Mouse (Mus musculus) liver, adult 2 months (tissue): ENCODE results near the gene P3h2. TPM values are rescaled to one million over a fixed set of nuclear protein-coding genes. Genes with fewer than 3 reads are reported as not detected.
A peak's percentile ranks its signal among the peaks of the same experiment; 100 is the strongest.

ENCODE experiments used
- DNase-seq: peaks from one replicate; pipeline ENCODE4 v3.0.0-alpha.2; 2011; ENCODE audit warnings: low read depth, low spot score; ENCODE audit errors: extremely low read depth
- H3K27ac ChIP-seq: fragments of 200-500 bp; replicated peaks from 2 replicates; pipeline ENCODE4 v1.5.1; 2012; ENCODE audit warnings: low read depth, mild to moderate bottlenecking, control low read depth, inconsistent platforms, low read length; ENCODE audit not compliant: insufficient read depth
- H3K27me3 ChIP-seq: fragments of 200-500 bp; 2 replicates; pipeline ENCODE4 v1.6.1; 2012; ENCODE audit warnings: mild to moderate bottlenecking, moderate library complexity, low read length, inconsistent platforms; ENCODE audit not compliant: control insufficient read depth, insufficient read depth
- H3K36me3 ChIP-seq: fragments of 200-500 bp; 2 replicates; pipeline ENCODE4 v1.6.1; 2012; ENCODE audit warnings: low read length, inconsistent platforms; ENCODE audit not compliant: control insufficient read depth, insufficient read depth
- H3K4me1 ChIP-seq: fragments of 200-500 bp; 2 replicates; pipeline ENCODE4 v1.6.1; 2011; ENCODE audit warnings: low read length; ENCODE audit not compliant: control insufficient read depth, insufficient read depth
- H3K4me3 ChIP-seq: fragments of 200-500 bp; 2 replicates; pipeline ENCODE4 v1.5.1; 2011; ENCODE audit warnings: low read depth, mild to moderate bottlenecking, control low read depth, low read length, moderate library complexity; ENCODE audit not compliant: insufficient read depth
- H3K79me2 ChIP-seq: fragments of 200-500 bp; 2 replicates; pipeline ENCODE4 v1.6.1; 2012; ENCODE audit warnings: inconsistent platforms, mild to moderate bottlenecking, low read length, moderate library complexity; ENCODE audit not compliant: control insufficient read depth, insufficient read depth
- H3K9ac ChIP-seq: fragments of 200-500 bp; 2 replicates; pipeline ENCODE4 v1.6.1; 2012; ENCODE audit warnings: low read depth, mild to moderate bottlenecking, control low read depth, inconsistent platforms, low read length
- CTCF ChIP-seq: fragments of 200-500 bp; IDR thresholded peaks from 2 replicates; pipeline ENCODE4 v1.5.1; 2011; ENCODE audit warnings: low read depth, low read length, control low read depth
- POLR2A ChIP-seq: fragments of 200-500 bp; IDR thresholded peaks from 2 replicates; pipeline ENCODE4 v1.6.1; 2011; ENCODE audit warnings: low read length, control low read depth; ENCODE audit not compliant: insufficient read depth; ENCODE audit errors: extremely low read depth
- WGBS: fragments of 180-500 bp; shearing (Covaris S2); methylation state at CpG from one replicate; pipeline ENCODE4 v1.1.7; 2018; 5-methylcytosine and 5-hydroxymethylcytosine counted together
- polyA plus RNA-seq: library from polyadenylated mRNA; depleted of rRNA; stranded (reverse); fragments of >200 nt; gene quantifications from 2 replicates; pipeline ENCODE4 v1.2.3, GENCODE M21; 2012
- total RNA-seq: library from RNA; depleted of rRNA; stranded (reverse); fragments of >200 nt; gene quantifications from 2 replicates; pipeline ENCODE4 v1.2.3, GENCODE M21; 2014

Gene P3h2
- total and polyA plus RNA-seq, 2 experiments, result 0.28 to 0.55 TPM

DNA sequence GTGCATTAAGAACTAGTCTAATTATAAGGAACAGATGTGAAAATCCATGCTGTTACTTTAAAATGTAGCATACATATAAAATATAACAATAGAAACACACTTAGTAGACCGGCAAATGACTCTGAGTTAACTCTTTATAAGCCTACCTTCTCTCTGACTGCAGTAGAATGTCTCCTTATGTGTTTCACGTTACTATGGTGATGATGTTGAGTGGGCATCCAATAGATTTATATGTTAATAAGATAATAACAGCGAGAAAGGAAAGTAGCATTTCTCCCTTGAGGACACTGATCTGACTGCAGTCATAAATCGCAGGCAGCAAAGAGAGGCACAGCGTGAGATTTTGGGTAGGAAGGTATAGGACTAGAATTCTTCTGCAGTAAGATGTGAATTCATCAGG lies 81.0 kb downstream of the P3h2 start:
- Histone ChIP-seq H3K36me3 (no peaks in the 10 kb centered on the region), H3K27ac (no peak overlapping the region), H3K4me3 (no peak overlapping the region), H3K9ac (no peak overlapping the region), H3K79me2 (no peaks in the 10 kb centered on the region), H3K4me1 (no peaks in the 10 kb centered on the region), H3K27me3 (no peaks in the 10 kb centered on the region)
- no peak for DNase-seq
- 83% methylated on average over 5 of the region's 5 CpGs for whole genome bisulfite sequencing
- TF ChIP-seq CTCF (no peak), POLR2A (no peak)

DNA sequence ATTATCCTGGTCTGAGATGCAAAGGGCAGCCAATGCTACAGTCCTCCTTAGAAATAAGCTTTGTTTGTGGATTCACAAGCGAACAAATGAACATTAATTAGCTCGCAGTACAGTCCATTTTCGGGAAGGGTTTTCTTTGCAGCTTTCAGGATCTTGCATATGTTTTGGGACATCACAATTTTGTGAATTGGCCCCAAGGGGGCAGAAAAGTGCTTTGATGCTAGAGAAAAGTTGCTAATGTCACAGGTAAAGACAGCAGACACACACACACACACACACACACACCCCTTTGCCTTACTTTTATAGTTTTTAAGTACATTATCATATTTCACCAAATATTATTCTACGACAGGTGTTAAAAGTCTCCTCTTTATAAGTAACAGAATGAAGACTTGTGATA lies 82.2 kb downstream of the P3h2 start:
- no peak overlapping the region for H3K27ac ChIP-seq
- DNase-seq, result no peak
- H3K27me3 ChIP-seq, result no peaks in the 10 kb centered on the region
- 79% methylated on average over 4 of the region's 4 CpGs for WGBS
- H3K36me3 ChIP-seq, result no peaks in the 10 kb centered on the region
- H3K4me1 ChIP-seq, result no peaks in the 10 kb centered on the region
- TF ChIP-seq POLR2A (no peak), CTCF (peak; percentile 25; the same call in 1 of the 2 replicates)
- H3K79me2 ChIP-seq, result no peaks in the 10 kb centered on the region
- no peak overlapping the region for H3K4me3 ChIP-seq
- H3K9ac ChIP-seq, result no peak overlapping the region

DNA sequence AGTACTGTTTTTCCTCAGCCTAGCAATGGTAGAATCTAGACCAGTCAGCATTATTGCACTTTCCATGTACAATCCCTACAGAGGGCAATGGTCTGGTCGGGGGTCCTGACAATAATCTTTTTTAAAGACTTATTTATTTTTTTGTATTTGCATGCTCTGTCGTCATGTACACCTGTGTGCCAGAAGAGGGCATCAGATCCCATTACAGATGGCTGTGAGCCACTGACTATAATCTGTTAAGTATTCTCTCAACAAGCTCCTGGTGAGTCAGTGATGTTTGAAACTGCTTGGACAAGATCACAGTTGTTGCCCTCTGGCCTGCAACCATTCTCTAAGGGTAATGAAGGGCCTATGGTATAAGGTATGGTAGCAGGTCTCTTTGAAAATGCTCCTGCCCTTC lies 83.8 kb downstream of the P3h2 start:
- 46% methylated on average over 2 of the region's 2 CpGs for WGBS
- no peaks in the 10 kb centered on the region for H3K4me1 ChIP-seq

DNA sequence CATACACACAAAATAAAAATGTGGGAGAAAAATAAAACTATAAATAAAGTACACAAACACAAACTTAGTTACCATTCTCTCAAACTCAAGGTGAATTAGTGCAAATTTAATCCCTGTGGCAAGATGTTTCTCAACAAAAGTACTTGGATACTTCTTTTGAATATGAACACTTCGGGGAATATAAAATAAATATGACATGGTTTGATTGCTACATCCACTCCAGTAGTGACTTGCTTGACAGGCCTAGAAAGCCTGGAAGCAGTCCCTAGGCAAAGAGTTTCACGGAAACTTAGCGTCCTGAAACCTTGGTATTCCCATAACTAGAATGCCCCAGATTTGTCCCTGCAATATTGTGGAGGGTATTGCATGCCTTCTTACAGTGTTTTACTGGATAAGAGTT lies 99.8 kb downstream of the P3h2 start:
- Histone ChIP-seq H3K4me3 (no peak overlapping the region), H3K9ac (no peak overlapping the region), H3K4me1 (no peaks in the 10 kb centered on the region), H3K36me3 (no peaks in the 10 kb centered on the region), H3K79me2 (no peaks in the 10 kb centered on the region), H3K27me3 (no peaks in the 10 kb centered on the region), H3K27ac (no peak overlapping the region)
- no peak for DNase-seq
- 89% methylated on average over 3 of the region's 3 CpGs for WGBS
- TF ChIP-seq POLR2A (no peak), CTCF (no peak)

More for the DNA sequence above, 83.8 kb downstream of the P3h2 start:
- no peak for DNase-seq
- Histone ChIP-seq H3K27me3 (no peaks in the 10 kb centered on the region), H3K36me3 (no peaks in the 10 kb centered on the region), H3K9ac (no peak overlapping the region), H3K27ac (no peak overlapping the region), H3K79me2 (no peaks in the 10 kb centered on the region), H3K4me3 (no peak overlapping the region)
- no peak for TF ChIP-seq CTCF
- no peak for TF ChIP-seq POLR2A

DNA sequence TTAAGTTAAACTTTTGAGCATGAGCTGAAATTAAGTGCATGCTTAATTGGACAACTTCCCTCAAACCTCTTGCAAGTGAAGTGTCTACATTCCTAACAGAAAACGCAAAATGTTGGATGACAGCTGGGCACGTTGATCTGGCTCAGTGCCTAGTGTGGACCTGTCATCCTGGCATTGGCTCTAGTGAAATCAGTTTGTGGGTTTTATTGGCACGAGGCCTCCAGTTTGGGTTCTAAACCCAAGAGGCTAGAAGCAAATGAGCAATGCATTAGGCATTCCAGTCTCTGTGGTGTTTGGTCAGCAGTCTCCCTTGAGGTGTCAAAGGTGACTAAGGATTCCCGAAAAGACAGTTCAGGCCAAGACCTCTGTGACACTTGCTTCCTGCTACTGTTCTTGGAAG lies 102.3 kb downstream of the P3h2 start:
- TF ChIP-seq POLR2A, result no peak
- TF ChIP-seq CTCF, result no peak
- 63% methylated on average over 4 of the region's 4 CpGs for WGBS
- peak; percentile 19 for DNase-seq

DNA sequence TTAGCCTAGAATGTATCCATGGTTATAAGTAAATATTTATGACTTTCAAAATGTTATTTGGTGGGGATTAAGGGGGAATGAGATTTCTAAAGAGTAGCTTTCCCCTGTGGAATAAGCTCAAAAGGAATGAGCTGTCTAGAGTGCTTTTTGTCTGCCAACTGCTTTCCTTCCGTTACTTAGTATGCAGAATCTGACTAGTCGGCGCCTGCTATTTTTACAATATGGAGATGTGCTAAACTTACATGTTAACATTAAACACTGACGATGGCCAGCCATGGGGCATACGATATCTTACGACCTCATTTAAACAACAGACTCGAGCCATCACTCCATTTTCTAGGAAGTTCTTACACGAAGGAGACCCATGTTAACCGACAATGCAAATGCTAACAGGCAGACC lies 102.7 kb downstream of the P3h2 start:
- no peaks in the 10 kb centered on the region for H3K4me1 ChIP-seq
- no peaks in the 10 kb centered on the region for H3K36me3 ChIP-seq
- H3K27ac ChIP-seq, result no peak overlapping the region
- no peak for DNase-seq
- 81% methylated on average over 9 of the region's 9 CpGs for WGBS
- H3K27me3 ChIP-seq, result no peaks in the 10 kb centered on the region
- no peaks in the 10 kb centered on the region for H3K79me2 ChIP-seq
- no peak overlapping the region for H3K9ac ChIP-seq
- TF ChIP-seq POLR2A (no peak), CTCF (no peak)
- no peak overlapping the region for H3K4me3 ChIP-seq

More for the DNA sequence above, 102.3 kb downstream of the P3h2 start:
- no peak overlapping the region for H3K4me3 ChIP-seq
- no peaks in the 10 kb centered on the region for H3K27me3 ChIP-seq
- no peak overlapping the region for H3K9ac ChIP-seq
- H3K36me3 ChIP-seq, result no peaks in the 10 kb centered on the region
- no peak overlapping the region for H3K27ac ChIP-seq
- H3K79me2 ChIP-seq, result no peaks in the 10 kb centered on the region
- no peaks in the 10 kb centered on the region for H3K4me1 ChIP-seq
